Mouse (Mus musculus): ENCODE data around the gene Lcp1. TPM values are rescaled to one million over a fixed set of nuclear protein-coding genes. Genes with fewer than 3 reads are reported as not detected.
"Not testable (repeated sequence)": the region's sequence is repeated elsewhere in the genome, so short reads cannot be mapped to it uniquely, and the experiment has no call there.

The Lcp1 gene
- 13.7 and 16.6 TPM in 2 replicates for polyA plus RNA-seq (2015; fragmentation: Nextera tagmentation; extraction: Ambion mirVana)

- H3K4me3 ChIP-seq (replicated peaks): peak within 1 kb of the TSS; percentile 57
- ATAC-seq: peak; percentile 95
- H3K27ac ChIP-seq: peak within 1 kb of the TSS; percentile 69
- H3K36me3 ChIP-seq: no peaks in the 10 kb centered on the region
- H3K27me3 ChIP-seq: 0 out of 2 replicates have a peak, but pooled peaks cover 7% of the 10 kb centered on the region
- no peaks in the 10 kb centered on the region for H3K9me3 ChIP-seq
- H3K4me2 ChIP-seq (replicated peaks): peak within 1 kb of the TSS; percentile 83
- H3K4me1 ChIP-seq (replicated peaks): peaks cover 11% of the 10 kb centered on the region; the same call in 1 of the 2 replicates
- WGBS: 0% methylated on average over 39 of the region's 42 CpGs
- H3K9ac ChIP-seq (replicated peaks): peak within 1 kb of the TSS; percentile 64
Observed at GRCm38 (mm10) chr14:75130501-75131318, at the start of gene Lcp1, which contains the start of gene Lrrc63. Gene Lcp1 (plus strand): TSS chr14:75131101. Gene Lrrc63 (minus strand): TSS chr14:75130881.

DNA sequence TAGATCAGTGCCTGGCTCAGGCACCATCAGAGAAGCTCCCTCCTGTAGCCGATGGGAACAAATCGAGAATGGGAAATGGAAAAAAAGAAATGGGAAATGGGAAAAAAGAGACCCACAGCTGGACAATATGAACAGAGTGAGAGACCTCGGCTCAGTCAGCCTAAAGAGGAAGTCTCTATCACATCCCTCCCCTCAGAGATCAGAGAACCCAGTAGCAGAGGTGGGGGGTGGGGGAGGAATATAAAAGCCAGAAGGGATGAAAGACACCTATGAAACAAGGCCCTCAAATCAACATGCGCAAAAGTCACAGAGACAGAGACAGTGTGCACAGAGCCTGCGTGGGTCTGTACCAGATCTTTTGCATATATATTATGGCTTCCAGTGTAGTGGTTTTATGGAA lies 27.9 kb upstream of the Lcp1 start:
- Histone ChIP-seq H3K36me3 (no peaks in the 10 kb centered on the region), H3K27me3 (no peaks in the 10 kb centered on the region), H3K4me3 (replicated peaks) (no peak overlapping the region), H3K9ac (replicated peaks) (no peak overlapping the region), H3K9me3 (no peaks in the 10 kb centered on the region), H3K4me1 (replicated peaks) (no peaks in the 10 kb centered on the region), H3K4me2 (replicated peaks) (no peak overlapping the region), H3K27ac (no peak overlapping the region)
- 90% methylated on average over 5 of the region's 5 CpGs for WGBS
- no peak for ATAC-seq

- Histone ChIP-seq H3K36me3 (no peaks in the 10 kb centered on the region), H3K9me3 (no peaks in the 10 kb centered on the region), H3K4me1 (replicated peaks) (no peaks in the 10 kb centered on the region), H3K4me2 (replicated peaks) (no peak overlapping the region), H3K4me3 (replicated peaks) (no peak overlapping the region), H3K9ac (replicated peaks) (no peak overlapping the region), H3K27me3 (no peaks in the 10 kb centered on the region), H3K27ac (no peak overlapping the region)
- ATAC-seq: no peak
- WGBS: 90% methylated on average over 8 of the region's 8 CpGs
Observed at GRCm38 (mm10) chr14:75121658-75122057, 9.2 kb upstream of the Lcp1 start.

GRCm38 (mm10) chr14:75131324-75131935 lies 529 bp downstream of the Lcp1 start:
- Histone ChIP-seq H3K27ac (no peak overlapping the region), H3K4me2 (replicated peaks) (peak overlapping the region; percentile 83), H3K9ac (replicated peaks) (no peak overlapping the region), H3K9me3 (no peaks in the 10 kb centered on the region), H3K4me1 (replicated peaks) (peaks cover 11% of the 10 kb centered on the region; the same call in 1 of the 2 replicates), H3K36me3 (no peaks in the 10 kb centered on the region), H3K27me3 (0 out of 2 replicates have a peak, but pooled peaks cover 7% of the 10 kb centered on the region), H3K4me3 (replicated peaks) (peak overlapping the region; percentile 57)
- 0 out of 2 replicates have a peak, but pooled peaks have one; percentile 46 for ATAC-seq
- WGBS: 5% methylated on average over 12 of the region's 12 CpGs

- 0 out of 2 replicates have a peak, but pooled peaks cover 7% of the 10 kb centered on the region for H3K27me3 ChIP-seq
- no peak overlapping the region for H3K9ac ChIP-seq (replicated peaks)
- 0 out of 2 replicates have a peak, but pooled peaks cover under 1% of the 10 kb centered on the region for H3K4me1 ChIP-seq (replicated peaks)
- no peak overlapping the region for H3K27ac ChIP-seq
- no peaks in the 10 kb centered on the region for H3K9me3 ChIP-seq
- no peak overlapping the region for H3K4me3 ChIP-seq (replicated peaks)
- WGBS: 84% methylated on average over 25 of the region's 25 CpGs
- no peaks in the 10 kb centered on the region for H3K36me3 ChIP-seq
- no peak for ATAC-seq
- H3K4me2 ChIP-seq (replicated peaks): no peak overlapping the region
Observed at GRCm38 (mm10) chr14:75136119-75136966, 5.4 kb downstream of the Lcp1 start.

DNA sequence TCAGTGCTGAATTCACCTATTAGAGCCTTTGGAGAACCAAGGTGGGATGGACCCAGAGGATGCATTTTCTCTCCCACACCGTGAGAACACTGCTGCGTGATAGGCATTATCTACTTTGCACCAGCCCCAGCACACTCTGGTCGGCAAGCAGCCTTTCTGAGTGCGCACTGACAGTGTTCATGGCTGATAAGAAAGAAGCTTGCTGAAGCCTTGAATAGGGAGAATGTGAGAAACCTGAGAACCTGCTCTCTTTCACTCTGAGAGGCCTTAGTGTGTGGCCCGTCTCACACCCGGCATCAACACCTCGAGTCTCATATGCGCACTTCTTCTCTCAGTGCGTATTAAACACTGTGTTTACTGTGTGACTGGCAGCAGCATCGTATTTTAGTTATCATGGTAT lies 7.6 kb downstream of the Lcp1 start:
- Histone ChIP-seq H3K4me1 (replicated peaks) (no peaks in the 10 kb centered on the region), H3K27ac (no peak overlapping the region), H3K4me3 (replicated peaks) (no peak overlapping the region), H3K27me3 (no peaks in the 10 kb centered on the region), H3K4me2 (replicated peaks) (no peak overlapping the region), H3K36me3 (no peaks in the 10 kb centered on the region), H3K9ac (replicated peaks) (no peak overlapping the region), H3K9me3 (no peaks in the 10 kb centered on the region)
- no peak for ATAC-seq
- 75% methylated on average over 10 of the region's 10 CpGs for WGBS

DNA sequence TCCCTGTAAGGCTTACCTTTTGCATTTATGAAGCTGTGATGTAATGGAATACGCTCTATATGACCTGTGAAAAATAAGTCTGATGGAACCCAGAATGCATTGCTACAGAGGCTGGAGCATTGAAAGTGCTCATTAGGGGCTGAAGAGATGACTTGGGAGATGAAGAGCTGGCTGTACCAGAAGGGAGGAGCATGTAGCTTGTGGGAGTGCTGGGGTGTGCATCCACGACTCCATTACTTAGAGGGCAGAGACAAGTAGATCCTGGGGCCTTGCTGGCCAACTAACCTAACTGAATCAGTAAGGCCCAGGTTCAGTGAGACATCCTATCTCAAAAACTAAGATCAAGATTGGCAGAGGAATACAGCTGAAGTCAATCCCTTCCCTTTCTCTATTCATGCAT lies 8.3 kb downstream of the Lcp1 start:
- 90% methylated on average over 2 of the region's 2 CpGs for WGBS
- no peaks in the 10 kb centered on the region for H3K27me3 ChIP-seq

DNA sequence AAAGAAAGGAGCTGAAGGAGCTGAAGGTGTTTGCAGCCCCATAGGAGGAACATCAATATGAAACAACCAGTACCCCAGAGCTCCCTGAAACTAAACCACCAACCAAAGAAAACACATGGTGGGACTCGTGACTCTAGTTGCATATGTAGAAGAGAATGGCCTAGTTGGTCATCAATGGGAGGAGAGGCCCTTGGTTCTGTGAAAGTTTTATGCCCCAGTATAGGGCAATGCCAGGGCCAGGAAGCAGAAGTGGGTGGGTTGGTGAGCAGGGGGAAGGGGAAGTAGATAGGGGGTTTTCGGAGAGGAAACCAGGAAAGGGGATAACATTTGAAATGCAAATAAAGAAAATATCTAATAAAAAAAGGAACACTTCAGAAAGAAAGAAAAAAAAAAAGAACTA lies 16.8 kb downstream of the Lcp1 start:
- H3K4me1 ChIP-seq (replicated peaks); H3K4me3 ChIP-seq (replicated peaks); H3K36me3 ChIP-seq; ATAC-seq; H3K4me2 ChIP-seq (replicated peaks); H3K27ac ChIP-seq; H3K27me3 ChIP-seq; H3K9ac ChIP-seq (replicated peaks); H3K9me3 ChIP-seq: not testable (repeated sequence)
- 89% methylated on average over 2 of the region's 2 CpGs for WGBS

More for the DNA sequence above, 8.3 kb downstream of the Lcp1 start:
- ATAC-seq: no peak
- Histone ChIP-seq H3K4me1 (replicated peaks) (no peaks in the 10 kb centered on the region), H3K4me2 (replicated peaks) (no peak overlapping the region), H3K9me3 (no peaks in the 10 kb centered on the region), H3K9ac (replicated peaks) (no peak overlapping the region), H3K36me3 (no peaks in the 10 kb centered on the region), H3K27ac (no peak overlapping the region), H3K4me3 (replicated peaks) (no peak overlapping the region)

GRCm38 (mm10) chr14:75148229-75148628 lies 17.3 kb downstream of the Lcp1 start:
- no peaks in the 10 kb centered on the region for H3K27me3 ChIP-seq
- H3K4me1 ChIP-seq (replicated peaks): no peaks in the 10 kb centered on the region
- no peak for ATAC-seq
- no peak overlapping the region for H3K4me3 ChIP-seq (replicated peaks)
- H3K4me2 ChIP-seq (replicated peaks): no peak overlapping the region
- WGBS: 89% methylated on average over 9 of the region's 9 CpGs
- H3K9me3 ChIP-seq: no peaks in the 10 kb centered on the region
- H3K27ac ChIP-seq: no peak overlapping the region
- H3K36me3 ChIP-seq: no peaks in the 10 kb centered on the region
- H3K9ac ChIP-seq (replicated peaks): no peak overlapping the region

- Histone ChIP-seq H3K4me1 (replicated peaks) (no peaks in the 10 kb centered on the region), H3K36me3 (no peaks in the 10 kb centered on the region), H3K4me2 (replicated peaks) (no peak overlapping the region), H3K4me3 (replicated peaks) (no peak overlapping the region), H3K9ac (replicated peaks) (no peak overlapping the region), H3K9me3 (no peaks in the 10 kb centered on the region), H3K27me3 (no peaks in the 10 kb centered on the region), H3K27ac (no peak overlapping the region)
- ATAC-seq: no peak
- 80% methylated on average over 2 of the region's 2 CpGs for WGBS
Observed at GRCm38 (mm10) chr14:75150653-75151052, 19.8 kb downstream of the Lcp1 start.

DNA sequence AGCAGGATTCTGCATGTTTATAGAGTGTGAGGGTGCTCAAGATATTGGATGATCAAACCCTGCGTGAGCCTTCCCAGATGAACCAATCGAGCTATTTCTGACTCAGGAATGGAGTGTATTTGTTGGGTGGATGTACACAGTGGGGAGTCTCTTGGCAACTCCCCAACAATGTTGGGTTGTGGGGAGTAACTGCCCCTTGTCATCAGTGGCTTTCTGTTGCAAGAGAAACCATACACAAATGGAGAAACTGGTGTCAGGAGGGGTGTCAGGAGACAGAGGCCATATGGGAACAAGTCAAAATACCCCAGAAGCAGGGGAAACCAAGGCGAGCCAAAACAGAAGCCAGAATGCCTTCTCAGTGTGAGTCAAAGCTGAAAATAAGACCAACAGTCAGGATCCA lies 20.2 kb downstream of the Lcp1 start:
- Histone ChIP-seq H3K9ac (replicated peaks) (no peak overlapping the region), H3K9me3 (no peaks in the 10 kb centered on the region), H3K4me1 (replicated peaks) (no peaks in the 10 kb centered on the region), H3K4me2 (replicated peaks) (no peak overlapping the region), H3K27me3 (no peaks in the 10 kb centered on the region), H3K4me3 (replicated peaks) (no peak overlapping the region), H3K36me3 (no peaks in the 10 kb centered on the region), H3K27ac (no peak overlapping the region)
- WGBS: 87% methylated on average over 3 of the region's 3 CpGs
- no peak for ATAC-seq

- WGBS: 85% methylated on average over 8 of the region's 8 CpGs
- no peak for ATAC-seq
- H3K36me3 ChIP-seq: no peaks in the 10 kb centered on the region
Observed at GRCm38 (mm10) chr14:75154481-75154880, 23.6 kb downstream of the Lcp1 start.

More at GRCm38 (mm10) chr14:75154481-75154880, 23.6 kb downstream of the Lcp1 start:
- no peak overlapping the region for H3K27ac ChIP-seq
- H3K9ac ChIP-seq (replicated peaks): no peak overlapping the region
- no peak overlapping the region for H3K4me2 ChIP-seq (replicated peaks)
- H3K4me1 ChIP-seq (replicated peaks): no peaks in the 10 kb centered on the region
- H3K27me3 ChIP-seq: no peaks in the 10 kb centered on the region
- no peak overlapping the region for H3K4me3 ChIP-seq (replicated peaks)
- no peaks in the 10 kb centered on the region for H3K9me3 ChIP-seq
